ENCODE assay signal across 21 mouse cellular contexts in the genomic region with DNA sequence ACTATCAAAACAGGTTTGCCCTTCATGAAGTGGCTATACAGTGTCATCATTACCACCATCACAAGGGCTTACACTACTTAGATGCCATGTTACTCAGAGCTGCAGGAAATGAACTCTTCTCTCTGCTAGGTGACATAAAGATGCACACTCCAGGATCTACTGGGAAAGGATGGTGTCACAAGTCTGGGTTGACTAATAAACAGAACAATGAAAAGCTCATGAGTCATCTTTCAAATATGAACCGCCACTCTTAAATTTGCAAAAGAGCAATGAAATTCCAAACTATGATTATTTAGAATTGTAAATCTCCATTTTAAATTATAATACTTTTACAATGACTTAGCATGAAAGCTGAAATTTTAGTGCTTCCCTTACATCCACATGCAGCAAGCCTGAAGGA.
DNase-seq lines count a peak whose midpoint lies in the region.
"Had no signal": no experiment of that assay in that cellular context is flagged by ENCODE, and none has a peak within 500 bp of the region (broad histone marks: within the 10 kb centered on the region; RNA-seq: fewer than 3 reads in every experiment).

No protein-coding gene starts in this region.

- H3K4me1 ChIP-seq in limb, embryonic 10.5 days, result peaks cover 10% of the 10 kb centered on the region
- H3K4me1 ChIP-seq: embryonic facial prominence, embryonic 12.5 days; forebrain, embryonic 15.5 days had no signal

- H3K4me3 ChIP-seq in limb, embryonic 10.5 days, result no peak overlapping the region
- H3K4me3 ChIP-seq: embryonic facial prominence, embryonic 10.5 days; embryonic facial prominence, embryonic 12.5 days; forebrain, embryonic 13.5 days; forebrain, embryonic 15.5 days had no signal

- no peaks in the 10 kb centered on the region for H3K9me3 ChIP-seq in limb, embryonic 10.5 days (replicated peaks)
- H3K9me3 ChIP-seq: embryonic facial prominence, embryonic 10.5 days; embryonic facial prominence, embryonic 12.5 days; forebrain, embryonic 13.5 days; forebrain, embryonic 15.5 days; G1E had no signal

- no peaks in the 10 kb centered on the region for H3K27me3 ChIP-seq in limb, embryonic 10.5 days (ENCODE audit: low read depth, poor library complexity, severe bottlenecking)
- H3K27me3 ChIP-seq: CH12.LX; embryonic facial prominence, embryonic 12.5 days; forebrain, embryonic 13.5 days; forebrain, embryonic 15.5 days had no signal

- no peak overlapping the region for H3K27ac ChIP-seq in limb, embryonic 10.5 days
- H3K27ac ChIP-seq: embryonic facial prominence, embryonic 10.5 days; embryonic facial prominence, embryonic 12.5 days; forebrain, embryonic 13.5 days; forebrain, embryonic 15.5 days had no signal

- no peaks in the 10 kb centered on the region for H3K36me3 ChIP-seq in limb, embryonic 10.5 days
- H3K36me3 ChIP-seq: embryonic facial prominence, embryonic 10.5 days; embryonic facial prominence, embryonic 12.5 days; forebrain, embryonic 15.5 days had no signal

- 88% methylated on average over 1 of the region's 1 CpGs for WGBS in limb, embryonic 10.5 days

- DNase-seq in 3134 (ENCODE audit: extremely low read depth, insufficient read length, low spot score) (peak; percentile 15), 3T3-L1 (ENCODE audit: low read depth, low spot score) (peak; percentile 76)
- DNase-seq in Muller cell, postnatal 12 days (ENCODE audit: inconsistent ontology term), result peak; percentile 56
- DNase-seq in cerebellum, postnatal 25 days, result no peak
- DNase-seq in limb, embryonic 10.5 days (ENCODE audit: low spot score), result no peak
- DNase-seq in layer of hippocampus, adult 11-12 months (ENCODE audit: low spot score), result no peak
- DNase-seq: adrenal gland, adult 2 months; adrenal gland, postnatal 10 days; adrenal gland, postnatal 25 days; cerebellum, adult 11 months; cerebellum, adult 18-20 months; cerebellum, adult 8-10 months; cerebellum, adult 9-11 months; cerebellum, postnatal 14 days; forebrain, postnatal 0 days had no signal

Comparison
In these comparisons a context has a peak if more than half of its experiments do, and no peak if none do; other contexts are left out.
1. DNase-seq: peak in 3134 (single experiment), 3T3-L1 (single experiment) and Muller cell, postnatal 12 days (single experiment); none in cerebellum, postnatal 25 days (0 of 2), limb, embryonic 10.5 days (single experiment) and layer of hippocampus, adult 11-12 months (single experiment).